8 mouse cellular contexts compared by ENCODE assay signal in genomic region chr16:30307961-30308615, GRCm38 (mm10). TPM values are rescaled to one million over a fixed set of nuclear protein-coding genes. Genes with fewer than 3 reads are reported as not detected.
DNase-seq lines count a peak whose midpoint lies in the region; ATAC-seq lines count a peak whose summit lies in the region.

No protein-coding gene starts in this region.

- H3K9ac ChIP-seq in forebrain, embryonic 11.5 days (ENCODE audit: low read length), result peak overlapping the region; percentile 55
- H3K9ac ChIP-seq in midbrain, embryonic 15.5 days, result peak overlapping the region; percentile 51

- WGBS in forebrain, embryonic 11.5 days, result 13% methylated on average over 29 of the region's 29 CpGs
- WGBS in midbrain, embryonic 15.5 days, result 14% methylated on average over 29 of the region's 29 CpGs

- no peak overlapping the region for H3K27ac ChIP-seq in forebrain, embryonic 11.5 days (ENCODE audit: low read depth, low read length)
- H3K27ac ChIP-seq in midbrain, embryonic 15.5 days, result no peak overlapping the region

- peak; percentile 21 for DNase-seq in cerebellum, adult 9-10 months
- DNase-seq in cerebellum, postnatal 25 days, result no peak
- no peak for DNase-seq in forebrain, embryonic 11.5 days (ENCODE audit: low spot score)
- DNase-seq in kidney, postnatal 14 days, result peak; percentile 17
- DNase-seq in frontal cortex, adult 2 months (ENCODE audit: extremely low spot score in 1 of 2, low spot score in 1 of 2), result no peak
- no peak for DNase-seq in left cerebral cortex, postnatal 4 days

- no peaks in the 10 kb centered on the region for H3K9me3 ChIP-seq in forebrain, embryonic 11.5 days (ENCODE audit: control insufficient read depth, low read length)
- no peaks in the 10 kb centered on the region for H3K9me3 ChIP-seq in midbrain, embryonic 15.5 days

- H3K4me1 ChIP-seq in forebrain, embryonic 11.5 days (replicated peaks; ENCODE audit: control insufficient read depth, insufficient read depth, low read length), result peaks cover 11% of the 10 kb centered on the region
- peaks cover 21% of the 10 kb centered on the region for H3K4me1 ChIP-seq in midbrain, embryonic 15.5 days

- ATAC-seq in CD4-positive, CD25-positive, alpha-beta regulatory T cell, adult 4 months, result peak; percentile 13
- no peak; the same call in 1 of the 2 replicates for ATAC-seq in forebrain, embryonic 11.5 days (replicated peaks; ENCODE audit: low FRiP score)
- no peak; the same call in 1 of the 2 replicates for ATAC-seq in midbrain, embryonic 15.5 days (replicated peaks)

- H3K27me3 ChIP-seq in forebrain, embryonic 11.5 days (ENCODE audit: control insufficient read depth, insufficient read depth, low read length), result peaks cover 44% of the 10 kb centered on the region
- peaks cover 50% of the 10 kb centered on the region for H3K27me3 ChIP-seq in midbrain, embryonic 15.5 days (replicated peaks)

- intact Hi-C loops in left cerebral cortex, postnatal 4 days (cut with DNase I), result loop anchor here (10.0 kb wide), 1 partner anchor 53 kb away; no protein-coding TSS in a partner anchor

- H3K4me2 ChIP-seq in forebrain, embryonic 11.5 days (ENCODE audit: low read depth, low read length, severe bottlenecking), result peak overlapping the region; percentile 100
- H3K4me2 ChIP-seq in midbrain, embryonic 15.5 days, result peak overlapping the region; percentile 85

- H3K36me3 ChIP-seq in forebrain, embryonic 11.5 days (ENCODE audit: control insufficient read depth, insufficient read depth, low read length), result no peaks in the 10 kb centered on the region
- H3K36me3 ChIP-seq in midbrain, embryonic 15.5 days (replicated peaks), result no peaks in the 10 kb centered on the region

- peak overlapping the region; percentile 55 for H3K4me3 ChIP-seq in forebrain, embryonic 11.5 days (ENCODE audit: low read depth, low read length)
- H3K4me3 ChIP-seq in midbrain, embryonic 15.5 days, result peak overlapping the region; percentile 52

RNA-seq across cellular contexts. Expression of gene Gp5, which starts 2.5 kb away (rescaled TPM):
- polyA plus RNA-seq in CD4-positive, CD25-positive, alpha-beta regulatory T cell, adult 4 months (2017; shearing (Covaris generic)), result not detected
- 1.7 and 2.0 TPM in 2 replicates for polyA plus RNA-seq in forebrain, embryonic 11.5 days (2014; fragmentation: Nextera tagmentation; extraction: Ambion mirVana)
- 0.23 and 0.31 TPM in 2 replicates for polyA plus RNA-seq in midbrain, embryonic 15.5 days (2015; fragmentation: Nextera tagmentation; extraction: Ambion mirVana)
- polyA plus RNA-seq in frontal cortex, adult 2 months (2012; rRNA removed), result 0.57 and 0.90 TPM in 2 replicates
- total RNA-seq in left cerebral cortex, postnatal 4 days (2021), result under 1 TPM; 0.30 to 0.62 TPM

RNA-seq across cellular contexts. Expression of gene Lrrc15, which starts 25.0 kb away (rescaled TPM):
- polyA plus RNA-seq in CD4-positive, CD25-positive, alpha-beta regulatory T cell, adult 4 months (2017; shearing (Covaris generic)), result not detected
- 0.40 and 1.1 TPM in 2 replicates for polyA plus RNA-seq in forebrain, embryonic 11.5 days (2014; fragmentation: Nextera tagmentation; extraction: Ambion mirVana)
- polyA plus RNA-seq in midbrain, embryonic 15.5 days (2015; fragmentation: Nextera tagmentation; extraction: Ambion mirVana), result 0.22 and 0.24 TPM in 2 replicates
- not detected in 2 replicates for polyA plus RNA-seq in frontal cortex, adult 2 months (2012; rRNA removed)
- total RNA-seq in left cerebral cortex, postnatal 4 days (2021), result under 1 TPM in 1 of 2 experiments, not detected in 1; 0.12 TPM

RNA-seq across cellular contexts. Expression of gene Cpn2, which starts 40.8 kb away (rescaled TPM):
- polyA plus RNA-seq in CD4-positive, CD25-positive, alpha-beta regulatory T cell, adult 4 months (2017; shearing (Covaris generic)), result not detected
- not detected in 2 replicates for polyA plus RNA-seq in forebrain, embryonic 11.5 days (2014; fragmentation: Nextera tagmentation; extraction: Ambion mirVana)
- not detected in 2 replicates for polyA plus RNA-seq in midbrain, embryonic 15.5 days (2015; fragmentation: Nextera tagmentation; extraction: Ambion mirVana)
- not detected in 2 replicates for polyA plus RNA-seq in frontal cortex, adult 2 months (2012; rRNA removed)
- total RNA-seq in left cerebral cortex, postnatal 4 days (2021), result not detected

Comparison
In these comparisons a context has a peak if more than half of its experiments do, and no peak if none do; other contexts are left out.
1. DNase-seq: peak in cerebellum, adult 9-10 months (single experiment) and kidney, postnatal 14 days (single experiment); none in cerebellum, postnatal 25 days (0 of 2), forebrain, embryonic 11.5 days (single experiment), frontal cortex, adult 2 months (0 of 2) and left cerebral cortex, postnatal 4 days (single experiment).